Mouse (Mus musculus): ENCODE data around the gene Slc38a7. TPM values are rescaled to one million over a fixed set of nuclear protein-coding genes. Genes with fewer than 3 reads are reported as not detected.

The Slc38a7 gene
- polyA plus RNA-seq (2016; fragmentation: Nextera tagmentation; extraction: Ambion mirVana), result 16.7 and 18.4 TPM in 2 replicates

DNA sequence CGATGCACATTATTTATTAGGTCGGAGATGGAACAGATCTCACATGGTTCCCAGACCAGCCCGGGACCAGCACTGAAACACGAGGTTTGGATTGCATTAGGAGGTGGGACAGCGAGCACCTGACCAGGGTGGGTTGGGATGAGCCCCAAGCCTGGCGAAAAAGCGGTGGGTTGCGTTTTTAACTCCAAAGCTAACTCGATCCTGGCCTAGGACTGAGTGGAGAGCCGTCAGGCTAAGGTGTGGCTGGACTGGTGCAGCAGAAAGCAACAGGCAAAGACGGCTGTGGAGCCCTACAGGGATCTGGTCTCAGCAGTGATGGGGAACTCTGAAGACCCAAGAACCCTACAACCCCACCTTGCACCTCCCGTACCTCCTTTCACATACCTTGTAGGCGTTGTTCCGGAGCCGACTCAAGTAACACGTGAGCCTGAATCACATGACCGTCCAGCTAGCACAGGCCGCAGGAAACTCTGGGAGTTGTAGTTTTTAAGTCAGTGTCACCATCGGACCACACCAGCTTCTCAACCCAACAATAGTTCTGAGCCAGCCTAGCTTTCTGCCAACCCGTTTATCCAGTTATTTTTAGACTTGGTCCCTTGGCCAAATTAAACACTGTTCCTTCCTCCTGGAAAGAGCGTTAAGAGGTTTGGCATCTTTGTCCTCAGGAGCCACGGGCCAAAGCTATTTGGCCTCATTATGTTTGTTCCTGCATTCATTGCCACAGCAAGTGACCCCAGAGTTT lies at the start of gene Slc38a7:
Slc38a7 (minus strand) TSS at position 438 of the 742 bp plus-strand sequence.
- H3K4me1 ChIP-seq, result peaks cover 17% of the 10 kb centered on the region
- H3K27me3 ChIP-seq (ENCODE audit: poor library complexity, severe bottlenecking), result no peaks in the 10 kb centered on the region
- WGBS, result 12% methylated on average over 22 of the region's 22 CpGs
- peak within 1 kb of the TSS; percentile 62 for H3K4me3 ChIP-seq
- DNase-seq (ENCODE audit: extremely low spot score, low spot score), result peak; percentile 77
- H3K9me3 ChIP-seq, result no peaks in the 10 kb centered on the region
- H3K36me3 ChIP-seq (replicated peaks), result peaks cover 5% of the 10 kb centered on the region
- peak within 1 kb of the TSS; percentile 63 for H3K27ac ChIP-seq

- Histone ChIP-seq H3K36me3 (replicated peaks) (no peaks in the 10 kb centered on the region), H3K4me1 (peaks cover 13% of the 10 kb centered on the region), H3K9me3 (no peaks in the 10 kb centered on the region), H3K27me3 (ENCODE audit: poor library complexity, severe bottlenecking) (no peaks in the 10 kb centered on the region), H3K27ac (peak overlapping the region; percentile 57; the same call in 1 of the 2 replicates), H3K4me3 (peak overlapping the region; percentile 14; the same call in 1 of the 2 replicates)
- WGBS, result 23% methylated on average over 7 of the region's 7 CpGs
- peak; percentile 18 for DNase-seq (ENCODE audit: extremely low spot score, low spot score)
These were observed 48.5 kb upstream of the Slc38a7 start for GRCm38 (mm10) chr8:95901864-95902263.

GRCm38 (mm10) chr8:95893701-95894100 lies 40.4 kb upstream of the Slc38a7 start:
- Histone ChIP-seq H3K27ac (no peak overlapping the region), H3K4me3 (no peak overlapping the region), H3K4me1 (no peaks in the 10 kb centered on the region), H3K9me3 (no peaks in the 10 kb centered on the region), H3K36me3 (replicated peaks) (no peaks in the 10 kb centered on the region), H3K27me3 (ENCODE audit: poor library complexity, severe bottlenecking) (no peaks in the 10 kb centered on the region)
- DNase-seq (ENCODE audit: extremely low spot score, low spot score), result no peak
- 86% methylated on average over 5 of the region's 5 CpGs for WGBS

GRCm38 (mm10) chr8:95888285-95889136 lies 35.2 kb upstream of the Slc38a7 start, which contains the start of gene Got2:
TSS of gene Got2 (minus strand) at chr8:95888547.
- 9% methylated on average over 31 of the region's 31 CpGs for WGBS
- H3K4me3 ChIP-seq, result peak within 1 kb of the TSS; percentile 95
- peak; percentile 91 for DNase-seq (ENCODE audit: extremely low spot score, low spot score)
- H3K27me3 ChIP-seq (ENCODE audit: poor library complexity, severe bottlenecking), result no peaks in the 10 kb centered on the region
- H3K36me3 ChIP-seq (replicated peaks), result no peaks in the 10 kb centered on the region
- H3K9me3 ChIP-seq, result no peaks in the 10 kb centered on the region
- peaks cover 23% of the 10 kb centered on the region for H3K4me1 ChIP-seq
- H3K27ac ChIP-seq, result peak within 1 kb of the TSS; percentile 95

DNA sequence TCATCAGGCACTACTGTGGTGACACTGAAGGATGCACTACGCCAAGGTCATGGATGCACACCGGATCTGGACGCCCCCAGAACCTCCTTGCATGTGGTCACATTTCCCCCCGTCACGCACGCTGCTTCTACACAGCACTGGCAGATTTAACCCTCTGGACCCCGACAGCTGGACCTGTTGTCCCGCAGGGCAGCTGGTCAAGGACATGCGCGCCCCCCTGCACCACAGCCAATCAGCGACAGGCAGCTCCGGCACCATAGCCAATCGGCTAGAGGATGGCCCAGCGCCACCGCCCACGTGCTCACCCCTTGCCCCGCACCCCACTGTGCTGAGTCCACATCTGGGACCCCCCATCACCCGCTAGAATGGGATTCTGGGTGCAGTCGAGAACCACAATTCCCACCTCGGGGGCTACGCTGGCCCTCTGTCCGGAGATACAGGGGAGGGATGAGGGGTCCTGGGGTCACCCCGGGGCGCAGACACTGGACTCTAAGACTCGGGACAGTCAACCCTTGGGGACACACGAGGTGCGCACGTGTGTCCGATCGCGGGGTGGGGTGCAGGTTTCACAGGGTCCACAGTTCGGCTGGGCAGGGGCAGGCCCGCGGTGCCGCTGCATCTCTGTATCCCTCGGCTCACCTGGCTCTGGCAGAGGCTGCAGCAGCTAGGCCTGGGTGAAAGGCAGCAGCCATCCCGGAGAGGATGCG lies 34.4 kb upstream of the Slc38a7 start:
- H3K4me3 ChIP-seq, result peak overlapping the region; percentile 95
- WGBS, result under 1% methylated on average over 38 of the region's 38 CpGs

GRCm38 (mm10) chr8:95886647-95887577 lies 33.6 kb upstream of the Slc38a7 start:
- Histone ChIP-seq H3K9me3 (no peaks in the 10 kb centered on the region), H3K27ac (peak overlapping the region; percentile 95), H3K4me3 (peak overlapping the region; percentile 95), H3K27me3 (ENCODE audit: poor library complexity, severe bottlenecking) (no peaks in the 10 kb centered on the region), H3K36me3 (replicated peaks) (peaks cover 7% of the 10 kb centered on the region), H3K4me1 (peaks cover 23% of the 10 kb centered on the region)
- WGBS, result 80% methylated on average over 17 of the region's 17 CpGs
- DNase-seq (ENCODE audit: extremely low spot score, low spot score), result no peak

More for the DNA sequence above, 34.4 kb upstream of the Slc38a7 start:
- DNase-seq (ENCODE audit: extremely low spot score, low spot score), result peak; percentile 85
- H3K4me1 ChIP-seq, result peaks cover 23% of the 10 kb centered on the region
- H3K36me3 ChIP-seq (replicated peaks), result 0 out of 2 replicates have a peak, but pooled peaks cover under 1% of the 10 kb centered on the region
- peak overlapping the region; percentile 95 for H3K27ac ChIP-seq
- no peaks in the 10 kb centered on the region for H3K27me3 ChIP-seq (ENCODE audit: poor library complexity, severe bottlenecking)
- no peaks in the 10 kb centered on the region for H3K9me3 ChIP-seq

GRCm38 (mm10) chr8:95885966-95886365 lies 32.6 kb upstream of the Slc38a7 start:
- no peak overlapping the region for H3K27ac ChIP-seq
- H3K27me3 ChIP-seq (ENCODE audit: poor library complexity, severe bottlenecking), result no peaks in the 10 kb centered on the region
- H3K4me3 ChIP-seq, result no peak overlapping the region
- H3K36me3 ChIP-seq (replicated peaks), result peaks cover 7% of the 10 kb centered on the region
- H3K9me3 ChIP-seq, result no peaks in the 10 kb centered on the region
- no peak for DNase-seq (ENCODE audit: extremely low spot score, low spot score)
- peaks cover 23% of the 10 kb centered on the region for H3K4me1 ChIP-seq
- 87% methylated on average over 5 of the region's 5 CpGs for WGBS

DNA sequence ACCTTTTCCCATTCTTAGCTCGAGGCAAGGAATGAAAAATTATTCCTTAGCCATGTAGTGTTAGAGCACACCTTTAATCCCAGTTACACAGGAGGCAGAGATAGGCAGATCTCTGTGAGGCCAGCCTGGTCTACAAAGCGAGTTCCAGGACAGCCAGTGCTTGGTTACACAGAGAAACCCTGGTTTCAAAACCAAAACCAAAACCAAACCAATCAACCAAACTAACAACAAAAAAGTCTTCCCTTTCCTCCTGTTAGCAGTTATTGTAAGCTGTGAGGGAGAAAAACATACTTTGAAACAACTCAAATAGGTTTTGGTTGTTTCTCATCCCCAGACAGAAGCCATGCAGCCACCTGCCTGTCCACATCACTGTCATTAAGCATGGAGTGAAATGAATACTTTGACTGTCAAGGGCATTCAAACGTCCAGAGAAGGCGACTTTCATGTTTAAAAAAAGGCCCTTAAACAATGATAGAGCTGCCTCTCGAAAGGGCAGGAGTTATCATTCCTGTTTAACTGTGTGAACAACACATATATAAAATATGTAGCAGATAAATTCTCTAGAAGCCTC lies 32.0 kb upstream of the Slc38a7 start:
- H3K36me3 ChIP-seq (replicated peaks), result peaks cover 7% of the 10 kb centered on the region
- H3K9me3 ChIP-seq, result no peaks in the 10 kb centered on the region
- no peak overlapping the region for H3K4me3 ChIP-seq
- no peaks in the 10 kb centered on the region for H3K27me3 ChIP-seq (ENCODE audit: poor library complexity, severe bottlenecking)
- H3K27ac ChIP-seq, result no peak overlapping the region
- peaks cover 23% of the 10 kb centered on the region for H3K4me1 ChIP-seq
- 82% methylated on average over 5 of the region's 5 CpGs for WGBS
- no peak for DNase-seq (ENCODE audit: extremely low spot score, low spot score)

- H3K27me3 ChIP-seq (ENCODE audit: poor library complexity, severe bottlenecking), result no peaks in the 10 kb centered on the region
- no peak overlapping the region for H3K4me3 ChIP-seq
- no peak overlapping the region for H3K27ac ChIP-seq
- DNase-seq (ENCODE audit: extremely low spot score, low spot score), result no peak
- H3K4me1 ChIP-seq, result peaks cover 23% of the 10 kb centered on the region
- H3K9me3 ChIP-seq, result no peaks in the 10 kb centered on the region
- peaks cover 7% of the 10 kb centered on the region for H3K36me3 ChIP-seq (replicated peaks)
- 82% methylated on average over 12 of the region's 12 CpGs for WGBS
These were observed 31.2 kb upstream of the Slc38a7 start for GRCm38 (mm10) chr8:95884491-95884890.

GRCm38 (mm10) chr8:95882191-95882590 lies 28.9 kb upstream of the Slc38a7 start:
- no peak overlapping the region for H3K4me3 ChIP-seq
- H3K4me1 ChIP-seq, result peaks cover 34% of the 10 kb centered on the region
- H3K36me3 ChIP-seq (replicated peaks), result peaks cover 21% of the 10 kb centered on the region
- H3K27me3 ChIP-seq (ENCODE audit: poor library complexity, severe bottlenecking), result no peaks in the 10 kb centered on the region
- DNase-seq (ENCODE audit: extremely low spot score, low spot score), result no peak
- WGBS, result 91% methylated on average over 9 of the region's 9 CpGs
- H3K27ac ChIP-seq, result no peak overlapping the region
- no peaks in the 10 kb centered on the region for H3K9me3 ChIP-seq

DNA sequence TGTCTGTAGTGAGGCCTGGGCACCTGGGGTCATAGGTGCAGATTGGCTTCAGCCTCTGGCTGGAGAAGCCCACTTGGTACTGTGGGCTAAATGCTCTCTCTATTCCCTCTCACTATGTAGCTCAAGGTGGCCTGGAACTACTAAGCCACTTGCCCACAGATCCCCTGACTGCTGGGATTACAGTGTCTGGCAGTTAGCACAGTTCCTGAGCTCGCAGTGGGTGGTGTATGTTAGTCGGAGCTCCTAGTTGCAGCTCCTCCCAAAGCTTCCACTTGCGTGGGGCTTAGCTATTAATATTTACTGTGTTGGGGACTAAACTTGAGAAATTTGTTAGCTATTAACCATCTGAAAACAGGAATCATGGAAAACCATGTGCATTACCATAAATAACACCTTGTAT lies 28.2 kb upstream of the Slc38a7 start:
- Histone ChIP-seq H3K36me3 (replicated peaks) (peaks cover 28% of the 10 kb centered on the region), H3K4me3 (no peak overlapping the region), H3K9me3 (no peaks in the 10 kb centered on the region), H3K27ac (no peak overlapping the region), H3K4me1 (peaks cover 27% of the 10 kb centered on the region), H3K27me3 (ENCODE audit: poor library complexity, severe bottlenecking) (no peaks in the 10 kb centered on the region)
- no peak for DNase-seq (ENCODE audit: extremely low spot score, low spot score)
- WGBS, result 95% methylated on average over 3 of the region's 3 CpGs

Measured in forebrain, embryonic 10.5 days (tissue).